Mouse (Mus musculus): ENCODE measurements around the gene Hexim2. TPM values are rescaled to one million over a fixed set of nuclear protein-coding genes. Genes with fewer than 3 reads are reported as not detected.

The Hexim2 gene
- total RNA-seq (2021): 1 to 10 TPM; 2.0 to 3.6 TPM
- long read RNA-seq, experiment 1, partial matches to known transcripts: 0 of 2 reads
- long read RNA-seq, experiment 1, other reads (novel, unspliced or antisense): 1 of 2 reads
- long read RNA-seq, experiment 2, partial matches to known transcripts: 0 of 7 reads
- long read RNA-seq, experiment 2, other reads (novel, unspliced or antisense): 6 of 7 reads

DNA sequence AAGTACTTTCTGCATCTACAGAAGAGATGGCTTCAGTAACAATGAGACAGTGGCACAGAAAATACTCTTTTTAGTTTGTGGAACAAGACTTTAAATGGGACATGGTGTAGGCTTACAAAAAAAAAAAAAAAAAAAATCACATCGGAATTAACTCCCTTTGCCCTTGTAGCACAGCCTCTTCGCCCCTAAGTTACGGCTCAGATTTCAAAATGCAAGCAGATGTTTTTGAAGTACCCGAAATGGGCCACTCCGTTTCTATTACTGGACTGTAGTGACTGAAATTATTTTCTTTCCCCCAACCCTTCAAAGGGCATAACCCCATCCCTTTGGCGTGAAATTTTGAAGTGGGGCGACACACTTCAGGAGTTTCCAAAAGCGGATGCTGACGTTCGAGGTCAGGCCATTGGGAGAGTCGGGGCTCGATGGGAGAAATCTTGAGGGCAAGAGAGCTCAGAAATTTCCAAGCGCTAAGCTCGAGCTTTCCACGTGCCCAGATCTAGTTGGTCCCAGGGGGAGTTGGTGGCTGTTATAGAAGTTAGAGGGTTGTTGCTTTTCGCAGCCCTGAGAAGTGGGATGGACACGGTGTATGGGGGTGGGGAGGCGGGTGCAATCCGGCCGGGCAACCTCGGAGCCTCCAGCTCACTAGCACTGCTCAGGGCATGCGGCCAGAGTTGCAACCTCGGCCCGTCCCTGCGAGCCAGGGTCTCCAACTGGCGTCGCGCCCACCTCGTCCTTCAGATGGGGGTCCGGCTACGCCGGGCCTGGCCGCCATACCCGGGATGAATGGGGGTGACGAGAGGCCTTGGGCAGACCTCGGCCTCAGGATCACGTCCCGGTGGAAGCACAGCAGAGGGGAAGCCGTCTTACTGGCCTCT is at the start of gene Hexim2:
TSS of gene Hexim2 (plus strand) at position 729 of the 875 bp plus-strand sequence.
- peak within 1 kb of the TSS; percentile 100 for H3K27ac ChIP-seq
- H3K4me3 ChIP-seq: peak within 1 kb of the TSS; percentile 80
- DNase-seq: peak; percentile 84
- no peak for TF ChIP-seq CTCF (IDR thresholded peaks at IDR 0.05)
- intact Hi-C loops (cut with DNase I): loop anchor here (1.0 kb wide), 1 partner anchor 16 kb away; the partner anchor contains the start of gene Hexim1

DNA sequence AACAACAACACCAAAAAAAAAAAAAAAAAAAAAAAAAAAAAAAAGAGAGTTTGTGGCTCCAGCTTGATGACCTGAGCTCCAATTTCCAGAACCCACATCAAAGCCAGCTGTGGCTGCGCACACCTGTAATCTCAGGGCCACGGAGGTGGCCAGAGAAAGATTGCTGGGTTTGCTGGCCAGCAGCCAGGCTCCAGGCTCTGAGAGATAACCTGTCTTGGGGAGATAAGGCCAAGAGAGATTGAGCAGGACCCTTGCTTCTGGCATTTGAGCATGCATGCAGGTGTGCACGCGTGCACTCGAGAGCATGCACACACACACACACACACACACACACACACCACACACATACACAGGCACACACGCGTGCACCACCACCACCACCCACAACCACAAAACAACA is 38.9 kb upstream of the Hexim2 start:
- no peak overlapping the region for H3K4me3 ChIP-seq
- peak overlapping the region; percentile 96 for H3K27ac ChIP-seq
- peak; percentile 38 for DNase-seq
- intact Hi-C loops (cut with DNase I): no loop called here
- TF ChIP-seq CTCF (IDR thresholded peaks at IDR 0.05): no peak

DNA sequence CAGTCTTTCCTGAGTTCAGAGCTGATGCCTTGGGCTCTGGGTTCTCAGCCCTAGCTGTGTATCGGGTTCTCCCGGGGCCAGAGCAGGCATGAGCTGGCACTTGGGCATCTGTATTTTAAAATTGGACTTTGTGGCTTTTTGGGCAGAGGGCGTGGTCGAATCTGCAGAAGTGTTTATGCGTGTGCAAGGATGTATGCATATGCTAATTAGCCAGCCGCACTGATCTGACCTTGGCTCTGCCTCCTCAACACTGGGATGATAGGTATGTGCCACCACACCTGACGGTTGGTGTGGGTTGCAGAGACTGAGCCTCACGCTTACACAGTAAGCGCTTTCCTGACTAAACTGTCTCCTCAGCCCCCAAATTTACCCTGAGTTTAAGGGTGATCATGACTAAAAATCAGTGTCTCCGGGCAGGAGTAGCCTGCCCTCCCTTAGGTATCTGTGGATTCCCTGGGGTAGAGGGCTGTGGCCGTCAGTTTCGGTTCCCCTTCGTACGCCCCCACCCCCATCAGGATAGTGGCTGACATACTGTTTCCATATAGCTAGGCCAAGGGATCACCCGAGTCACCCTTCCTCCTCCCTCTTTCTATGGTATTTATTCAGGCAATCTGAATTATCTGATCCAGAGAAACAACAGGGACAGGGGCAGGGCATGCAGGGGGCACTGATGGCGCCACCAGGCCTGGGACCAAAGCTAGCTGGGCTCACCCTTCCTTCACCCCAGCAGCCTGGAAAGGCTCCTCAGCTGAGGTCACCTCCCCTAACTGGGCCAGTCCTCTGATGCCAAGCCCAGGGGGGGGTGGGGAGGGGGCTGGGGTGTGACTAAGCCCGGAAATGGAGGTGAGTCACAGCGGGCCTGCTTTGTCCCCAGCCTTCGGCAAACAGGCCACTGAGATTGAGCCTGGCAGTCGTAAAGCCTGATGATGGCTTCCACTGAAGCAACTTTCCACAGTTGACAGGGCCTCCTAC is 38.1 kb upstream of the Hexim2 start:
- DNase-seq: peak; percentile 73
- no peak for TF ChIP-seq CTCF (IDR thresholded peaks at IDR 0.05)
- intact Hi-C loops (cut with DNase I): no loop called here
- Histone ChIP-seq H3K4me3 (peak overlapping the region; percentile 44), H3K27ac (peak overlapping the region; percentile 96)

DNA sequence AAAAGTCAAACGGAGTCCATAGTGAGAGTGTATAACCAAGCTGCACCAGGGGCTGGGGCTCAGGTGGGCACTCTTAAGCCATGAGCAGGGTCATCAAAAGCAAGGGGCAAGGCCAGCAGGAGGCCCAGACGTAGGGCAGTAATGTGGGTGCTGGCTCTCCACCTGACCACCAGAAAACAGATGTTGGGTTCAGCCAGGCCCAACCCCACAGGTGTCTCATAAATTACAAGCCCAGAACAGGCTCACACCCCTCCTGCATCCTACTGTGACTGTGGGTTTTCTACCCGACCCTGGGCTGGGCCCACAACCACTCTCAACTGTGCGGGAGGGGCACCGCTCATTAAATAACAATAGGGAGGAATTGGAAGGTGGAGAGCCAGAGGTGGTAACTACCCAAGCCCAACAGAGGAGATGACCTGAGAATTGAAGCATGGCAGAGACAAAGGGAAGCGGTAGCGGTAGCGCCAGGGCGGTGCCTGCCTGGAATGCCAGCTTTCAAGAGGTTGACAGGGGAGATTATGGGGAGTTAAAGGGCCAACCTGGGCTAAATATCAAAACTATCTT is 37.0 kb upstream of the Hexim2 start:
- Histone ChIP-seq H3K4me3 (no peak overlapping the region), H3K27ac (peak overlapping the region; percentile 96)
- peak; percentile 18 for DNase-seq
- no peak for TF ChIP-seq CTCF (IDR thresholded peaks at IDR 0.05)
- intact Hi-C loops (cut with DNase I): no loop called here

DNA sequence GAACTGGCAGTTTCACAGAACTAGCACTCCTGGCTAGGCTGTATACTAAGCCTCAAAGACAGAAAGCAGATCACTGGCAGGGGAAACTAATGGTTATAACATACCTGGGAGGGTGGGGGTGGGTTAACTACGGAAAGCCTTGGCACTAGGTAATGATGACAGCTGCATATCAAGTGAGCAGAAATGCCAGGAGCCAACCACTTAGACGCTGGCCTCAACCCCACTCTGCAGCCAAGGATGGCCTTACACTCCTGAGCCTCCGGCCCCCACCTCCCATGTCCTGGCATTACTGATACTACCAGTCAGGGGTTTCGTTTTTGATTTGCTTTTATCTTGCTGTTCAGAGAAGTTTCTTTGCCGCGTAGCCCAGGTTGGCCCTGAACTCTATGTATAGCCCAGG is 36.4 kb upstream of the Hexim2 start:
- peak; percentile 64 for DNase-seq
- peak overlapping the region; percentile 96 for H3K27ac ChIP-seq
- intact Hi-C loops (cut with DNase I): no loop called here
- no peak for TF ChIP-seq CTCF (IDR thresholded peaks at IDR 0.05)
- H3K4me3 ChIP-seq: no peak overlapping the region

DNA sequence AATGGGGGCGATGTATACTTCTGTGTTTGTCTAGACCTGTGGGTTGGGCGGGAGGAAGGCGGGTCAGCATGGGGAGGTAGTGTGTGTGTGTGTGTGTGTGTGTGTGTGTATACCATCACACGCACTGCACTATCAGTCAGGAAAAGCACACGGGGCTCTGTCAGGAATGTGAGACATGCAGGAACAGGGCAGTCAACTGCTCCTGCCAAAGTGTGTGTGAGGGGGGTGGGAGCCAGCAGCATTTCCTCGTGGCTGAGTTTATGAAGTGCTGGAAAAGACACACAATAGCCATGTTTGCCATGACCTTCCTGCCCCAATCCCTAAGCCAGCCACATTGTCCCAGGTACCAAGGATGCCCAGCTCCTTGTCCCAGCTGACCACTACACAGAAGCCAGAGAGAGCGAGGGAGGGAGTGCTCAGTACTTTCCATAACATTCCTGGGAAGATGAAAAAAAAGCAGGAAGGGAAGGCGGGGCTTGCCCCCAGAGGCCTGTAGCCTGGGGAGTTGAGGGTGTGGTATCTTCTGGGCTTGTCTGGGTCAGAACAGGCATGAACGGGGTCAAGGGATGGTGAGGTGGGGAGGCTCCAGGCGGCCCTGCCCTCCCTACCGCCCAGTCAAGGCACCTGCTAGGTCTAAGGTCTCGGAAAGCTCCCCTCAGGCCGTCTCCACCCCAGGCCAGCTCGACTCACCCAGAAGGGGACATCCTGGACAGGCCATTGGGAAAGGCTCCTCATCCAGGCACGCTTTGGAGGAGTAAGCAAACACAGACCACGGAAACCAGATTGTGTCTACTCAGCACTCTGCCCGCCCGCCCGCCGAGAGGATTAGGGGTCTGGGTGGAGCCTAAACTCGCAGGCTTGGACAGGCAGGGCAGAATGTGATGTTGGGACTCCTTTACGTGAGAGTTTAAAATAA is 35.0 kb upstream of the Hexim2 start:
- TF ChIP-seq CTCF (IDR thresholded peaks at IDR 0.05): no peak
- H3K27ac ChIP-seq: peak overlapping the region; percentile 96
- peak; percentile 44 for DNase-seq
- intact Hi-C loops (cut with DNase I): no loop called here
- peak overlapping the region; percentile 52 for H3K4me3 ChIP-seq

DNA sequence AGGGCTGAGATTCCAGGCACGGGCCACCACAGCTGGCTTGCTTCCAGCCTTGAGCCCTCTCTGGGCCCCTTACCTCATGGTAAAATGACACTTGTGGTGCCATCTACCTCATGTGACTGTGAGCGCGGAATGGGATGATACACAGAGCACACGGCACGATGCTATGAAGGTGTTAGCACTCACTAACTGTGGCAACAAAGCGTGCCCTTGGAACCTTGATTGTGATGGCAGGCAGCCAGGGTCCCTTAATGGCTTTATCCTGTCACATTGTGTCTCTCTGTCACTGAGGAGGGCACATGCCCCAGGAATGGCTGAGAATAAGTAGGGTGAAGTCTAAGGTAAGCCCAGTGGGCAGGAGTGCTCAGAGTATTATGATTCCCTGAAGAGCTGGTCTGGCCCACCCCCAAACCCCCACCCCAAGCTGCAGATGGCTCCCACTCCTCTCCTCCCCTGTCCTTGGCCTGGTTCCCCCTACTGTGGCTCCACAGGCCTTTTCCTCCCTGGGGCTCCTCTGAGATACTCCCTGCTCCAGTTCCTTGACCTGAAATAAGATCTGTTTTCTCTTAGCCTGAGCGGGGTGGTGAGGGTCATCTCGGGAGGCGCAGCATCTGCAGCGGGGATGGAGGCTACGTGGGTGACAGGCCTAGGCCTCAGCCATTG is 33.6 kb upstream of the Hexim2 start:
- H3K4me3 ChIP-seq: peak overlapping the region; percentile 84
- intact Hi-C loops (cut with DNase I): no loop called here
- no peak for TF ChIP-seq CTCF (IDR thresholded peaks at IDR 0.05)
- DNase-seq: peak; percentile 61
- H3K27ac ChIP-seq: peak overlapping the region; percentile 96

DNA sequence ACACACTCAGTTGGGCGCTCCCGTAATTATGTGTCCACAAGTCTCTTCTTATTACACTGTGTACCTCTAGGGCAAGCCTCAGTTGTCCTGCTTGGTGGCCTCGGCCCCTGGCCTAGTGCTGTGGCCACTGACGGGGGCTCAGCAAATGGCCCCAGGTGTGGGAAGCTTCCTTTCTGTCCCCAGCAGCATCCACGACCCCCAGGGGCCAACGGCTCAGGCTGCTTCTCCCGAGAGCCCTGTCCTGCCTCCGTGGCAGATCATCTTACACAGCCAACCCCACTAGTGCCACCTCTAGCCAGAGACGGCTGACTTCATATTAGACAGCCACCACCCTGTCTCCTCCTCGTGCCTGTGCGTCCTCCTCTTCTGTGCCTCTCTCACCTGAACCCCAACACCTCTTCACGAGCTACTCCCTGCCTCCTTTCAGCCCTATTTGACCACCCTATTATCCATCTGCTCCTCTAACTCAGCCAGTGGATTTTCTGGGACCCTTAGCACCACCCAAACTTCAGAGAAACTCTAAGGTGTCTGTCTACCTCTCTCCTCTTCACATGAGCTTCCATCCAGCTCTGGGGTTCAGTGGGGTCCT is 32.8 kb upstream of the Hexim2 start:
- DNase-seq: peak; percentile 39

DNA sequence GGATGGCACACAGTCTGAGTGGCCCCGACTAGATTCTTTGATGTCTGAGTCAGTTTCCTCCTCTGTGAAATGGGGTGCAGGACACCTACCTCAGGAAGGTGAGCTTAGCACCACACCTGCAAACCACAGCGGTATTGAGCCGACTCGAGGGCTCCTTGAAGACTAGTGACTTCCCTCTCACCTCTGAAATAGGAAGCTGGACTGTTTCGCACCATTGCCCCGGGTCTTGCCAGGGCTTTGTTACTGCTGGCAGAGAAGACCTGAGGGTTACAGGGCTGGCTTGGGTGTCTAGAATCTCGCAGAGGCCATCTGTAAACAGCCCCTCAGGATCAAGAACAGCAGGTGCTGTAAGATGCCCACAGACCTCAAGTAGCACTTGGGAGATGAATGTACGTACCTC is 31.9 kb upstream of the Hexim2 start:
- Histone ChIP-seq H3K4me3 (peak overlapping the region; percentile 84), H3K27ac (peak overlapping the region; percentile 96)
- intact Hi-C loops (cut with DNase I): loop anchor here (5.0 kb wide), 2 partner anchors 42 to 227 kb away; no protein-coding TSS in a partner anchor
- no peak for TF ChIP-seq CTCF (IDR thresholded peaks at IDR 0.05)
- DNase-seq: peak; percentile 19

More for the DNA sequence above, 32.8 kb upstream of the Hexim2 start:
- Histone ChIP-seq H3K27ac (peak overlapping the region; percentile 96), H3K4me3 (peak overlapping the region; percentile 84)
- TF ChIP-seq CTCF (IDR thresholded peaks at IDR 0.05): no peak
- intact Hi-C loops (cut with DNase I): no loop called here

DNA sequence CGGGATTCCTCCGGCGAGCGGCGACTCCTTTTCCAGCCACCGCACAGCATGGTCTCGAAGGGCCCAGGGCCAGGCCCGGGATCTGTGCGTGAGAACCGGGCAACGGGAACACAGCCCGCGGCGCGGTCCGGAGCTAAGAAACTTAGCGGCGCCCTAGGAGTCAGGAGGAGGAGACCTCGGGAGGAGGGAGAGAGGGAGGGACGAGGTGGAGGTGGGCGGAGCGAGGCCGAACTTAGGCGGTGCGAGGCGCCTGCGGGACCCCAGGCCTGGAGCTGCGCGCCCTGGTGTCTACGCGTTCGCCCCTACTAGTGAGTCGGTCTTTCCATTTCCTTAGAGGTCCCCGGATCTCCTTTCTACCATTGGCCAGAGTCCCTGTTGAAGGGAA is 30.8 kb upstream of the Hexim2 start, which contains the start of the genes Plcd3 and Acbd4:
TSS of gene Plcd3 (minus strand) at position 178 of the 385 bp plus-strand sequence.
TSS of gene Acbd4 (plus strand) at position 202 of the 385 bp plus-strand sequence.
- TF ChIP-seq CTCF (IDR thresholded peaks at IDR 0.05): no peak; the same call in 1 of the 2 replicates
- Histone ChIP-seq H3K4me3 (peak within 1 kb of the TSS; percentile 84), H3K27ac (peak within 1 kb of the TSS; percentile 96)
- DNase-seq: peak; percentile 94
- intact Hi-C loops (cut with DNase I): loop anchor here (5.0 kb wide), 2 partner anchors 41 to 226 kb away; no protein-coding TSS in a partner anchor
